Mouse (Mus musculus): ENCODE data around the gene Mrpl51. TPM values are rescaled to one million over a fixed set of nuclear protein-coding genes. Genes with fewer than 3 reads are reported as not detected.

Gene Mrpl51
- polyA plus RNA-seq, 1 experiment, result 147 TPM

- H3K36me3 ChIP-seq (ENCODE audit: control insufficient read depth, insufficient read depth), result no peaks in the 10 kb centered on the region
- no peak overlapping the region for H3ac ChIP-seq (ENCODE audit: control insufficient read depth, insufficient read length, low read depth)
- H3K79me2 ChIP-seq (ENCODE audit: control insufficient read depth, insufficient read depth), result no peaks in the 10 kb centered on the region
- no peaks in the 10 kb centered on the region for H3K79me3 ChIP-seq (ENCODE audit: low read depth)
- H3K4me3 ChIP-seq (ENCODE audit: insufficient read depth, poor library complexity, severe bottlenecking), result no peak overlapping the region
- no peaks in the 10 kb centered on the region for H3K27me3 ChIP-seq (ENCODE audit: control insufficient read depth, insufficient read depth, insufficient read length)
- TF ChIP-seq MYOG (IDR thresholded peaks at IDR 0.05; ENCODE audit: control insufficient read depth, extremely low read depth, insufficient read length) (no peak), MYOD1 (IDR thresholded peaks at IDR 0.05; ENCODE audit: control insufficient read depth, insufficient read length, low read depth) (no peak), FOSL1 (IDR thresholded peaks at IDR 0.05; ENCODE audit: insufficient read depth, low read length, poor library complexity, severe bottlenecking) (no peak), MAX (IDR thresholded peaks at IDR 0.05) (no peak), CTCF (IDR thresholded peaks at IDR 0.05; ENCODE audit: control insufficient read depth, insufficient read depth, insufficient read length) (no peak), USF1 (IDR thresholded peaks at IDR 0.05; ENCODE audit: low read depth) (no peak), CEBPB (IDR thresholded peaks at IDR 0.05; ENCODE audit: low read depth) (no peak)
Observed at GRCm38 (mm10) chr6:125237421-125237820, 45.8 kb downstream of the Mrpl51 start.

- Histone ChIP-seq H3ac (ENCODE audit: control insufficient read depth, insufficient read length, low read depth) (no peak overlapping the region), H3K4me3 (ENCODE audit: insufficient read depth, poor library complexity, severe bottlenecking) (no peak overlapping the region), H3K79me3 (ENCODE audit: low read depth) (no peaks in the 10 kb centered on the region), H3K79me2 (ENCODE audit: control insufficient read depth, insufficient read depth) (no peaks in the 10 kb centered on the region), H3K36me3 (ENCODE audit: control insufficient read depth, insufficient read depth) (no peaks in the 10 kb centered on the region), H3K27me3 (ENCODE audit: control insufficient read depth, insufficient read depth, insufficient read length) (no peaks in the 10 kb centered on the region)
- TF ChIP-seq CEBPB (IDR thresholded peaks at IDR 0.05; ENCODE audit: low read depth) (no peak), FOSL1 (IDR thresholded peaks at IDR 0.05; ENCODE audit: insufficient read depth, low read length, poor library complexity, severe bottlenecking) (no peak), CTCF (IDR thresholded peaks at IDR 0.05; ENCODE audit: control insufficient read depth, insufficient read depth, insufficient read length) (no peak), MYOD1 (IDR thresholded peaks at IDR 0.05; ENCODE audit: control insufficient read depth, insufficient read length, low read depth) (no peak), MAX (IDR thresholded peaks at IDR 0.05) (no peak), USF1 (IDR thresholded peaks at IDR 0.05; ENCODE audit: low read depth) (no peak), MYOG (IDR thresholded peaks at IDR 0.05; ENCODE audit: control insufficient read depth, extremely low read depth, insufficient read length) (no peak)
Observed at GRCm38 (mm10) chr6:125238396-125238795, 46.8 kb downstream of the Mrpl51 start.

- Histone ChIP-seq H3K27me3 (ENCODE audit: control insufficient read depth, insufficient read depth, insufficient read length) (no peaks in the 10 kb centered on the region), H3K79me2 (ENCODE audit: control insufficient read depth, insufficient read depth) (no peaks in the 10 kb centered on the region), H3ac (ENCODE audit: control insufficient read depth, insufficient read length, low read depth) (no peak overlapping the region), H3K36me3 (ENCODE audit: control insufficient read depth, insufficient read depth) (no peaks in the 10 kb centered on the region), H3K79me3 (ENCODE audit: low read depth) (no peaks in the 10 kb centered on the region), H3K4me3 (ENCODE audit: insufficient read depth, poor library complexity, severe bottlenecking) (no peak overlapping the region)
- TF ChIP-seq MAX (IDR thresholded peaks at IDR 0.05), result no peak
- TF ChIP-seq MYOG (IDR thresholded peaks at IDR 0.05; ENCODE audit: control insufficient read depth, extremely low read depth, insufficient read length), result no peak
- no peak for TF ChIP-seq USF1 (IDR thresholded peaks at IDR 0.05; ENCODE audit: low read depth)
- no peak for TF ChIP-seq MYOD1 (IDR thresholded peaks at IDR 0.05; ENCODE audit: control insufficient read depth, insufficient read length, low read depth)
- no peak for TF ChIP-seq FOSL1 (IDR thresholded peaks at IDR 0.05; ENCODE audit: insufficient read depth, low read length, poor library complexity, severe bottlenecking)
- TF ChIP-seq CEBPB (IDR thresholded peaks at IDR 0.05; ENCODE audit: low read depth), result no peak
- no peak for TF ChIP-seq CTCF (IDR thresholded peaks at IDR 0.05; ENCODE audit: control insufficient read depth, insufficient read depth, insufficient read length)
Observed at GRCm38 (mm10) chr6:125239547-125239946, 47.9 kb downstream of the Mrpl51 start.

GRCm38 (mm10) chr6:125240617-125241016 is 49.0 kb downstream of the Mrpl51 start:
- Histone ChIP-seq H3K4me3 (ENCODE audit: insufficient read depth, poor library complexity, severe bottlenecking) (no peak overlapping the region), H3K36me3 (ENCODE audit: control insufficient read depth, insufficient read depth) (no peaks in the 10 kb centered on the region), H3K79me3 (ENCODE audit: low read depth) (no peaks in the 10 kb centered on the region), H3K27me3 (ENCODE audit: control insufficient read depth, insufficient read depth, insufficient read length) (no peaks in the 10 kb centered on the region), H3K79me2 (ENCODE audit: control insufficient read depth, insufficient read depth) (no peaks in the 10 kb centered on the region), H3ac (ENCODE audit: control insufficient read depth, insufficient read length, low read depth) (no peak overlapping the region)
- TF ChIP-seq MYOD1 (IDR thresholded peaks at IDR 0.05; ENCODE audit: control insufficient read depth, insufficient read length, low read depth) (no peak), FOSL1 (IDR thresholded peaks at IDR 0.05; ENCODE audit: insufficient read depth, low read length, poor library complexity, severe bottlenecking) (no peak), CEBPB (IDR thresholded peaks at IDR 0.05; ENCODE audit: low read depth) (no peak), USF1 (IDR thresholded peaks at IDR 0.05; ENCODE audit: low read depth) (no peak), CTCF (IDR thresholded peaks at IDR 0.05; ENCODE audit: control insufficient read depth, insufficient read depth, insufficient read length) (no peak), MYOG (IDR thresholded peaks at IDR 0.05; ENCODE audit: control insufficient read depth, extremely low read depth, insufficient read length) (no peak), MAX (IDR thresholded peaks at IDR 0.05) (no peak)

GRCm38 (mm10) chr6:125241566-125241965 is 50.0 kb downstream of the Mrpl51 start:
- Histone ChIP-seq H3K79me3 (ENCODE audit: low read depth) (no peaks in the 10 kb centered on the region), H3K79me2 (ENCODE audit: control insufficient read depth, insufficient read depth) (no peaks in the 10 kb centered on the region), H3K36me3 (ENCODE audit: control insufficient read depth, insufficient read depth) (no peaks in the 10 kb centered on the region), H3K27me3 (ENCODE audit: control insufficient read depth, insufficient read depth, insufficient read length) (no peaks in the 10 kb centered on the region), H3ac (ENCODE audit: control insufficient read depth, insufficient read length, low read depth) (no peak overlapping the region), H3K4me3 (ENCODE audit: insufficient read depth, poor library complexity, severe bottlenecking) (no peak overlapping the region)
- no peak for TF ChIP-seq MYOD1 (IDR thresholded peaks at IDR 0.05; ENCODE audit: control insufficient read depth, insufficient read length, low read depth)
- no peak for TF ChIP-seq MAX (IDR thresholded peaks at IDR 0.05)

GRCm38 (mm10) chr6:125244551-125244950 is 53.0 kb downstream of the Mrpl51 start:
- H3K36me3 ChIP-seq (ENCODE audit: control insufficient read depth, insufficient read depth), result no peaks in the 10 kb centered on the region
- no peak for TF ChIP-seq USF1 (IDR thresholded peaks at IDR 0.05; ENCODE audit: low read depth)
- no peak for TF ChIP-seq FOSL1 (IDR thresholded peaks at IDR 0.05; ENCODE audit: insufficient read depth, low read length, poor library complexity, severe bottlenecking)
- TF ChIP-seq MAX (IDR thresholded peaks at IDR 0.05), result no peak
- no peak for TF ChIP-seq CTCF (IDR thresholded peaks at IDR 0.05; ENCODE audit: control insufficient read depth, insufficient read depth, insufficient read length)
- no peak for TF ChIP-seq CEBPB (IDR thresholded peaks at IDR 0.05; ENCODE audit: low read depth)
- no peak for TF ChIP-seq MYOG (IDR thresholded peaks at IDR 0.05; ENCODE audit: control insufficient read depth, extremely low read depth, insufficient read length)
- no peak for TF ChIP-seq MYOD1 (IDR thresholded peaks at IDR 0.05; ENCODE audit: control insufficient read depth, insufficient read length, low read depth)
- H3K27me3 ChIP-seq (ENCODE audit: control insufficient read depth, insufficient read depth, insufficient read length), result no peaks in the 10 kb centered on the region
- no peak overlapping the region for H3K4me3 ChIP-seq (ENCODE audit: insufficient read depth, poor library complexity, severe bottlenecking)
- no peak overlapping the region for H3ac ChIP-seq (ENCODE audit: control insufficient read depth, insufficient read length, low read depth)
- no peaks in the 10 kb centered on the region for H3K79me2 ChIP-seq (ENCODE audit: control insufficient read depth, insufficient read depth)
- no peaks in the 10 kb centered on the region for H3K79me3 ChIP-seq (ENCODE audit: low read depth)

Small RNA genes lying within 50 kb of the gene (microRNA-seq; reads per million reads assigned to microRNA genes)
- gene Mir3098 (ENCODE audit: borderline microRNAs expressed) (1.4 reads per million, percentile 32 among the genes with 10 or more reads in this experiment), gene Mir8113 (ENCODE audit: borderline microRNAs expressed) (not detected)

Other genes starting within 250 kb of the Mrpl51 start
- 165 TPM for gene Cops7a, start 226.3 kb upstream of the Mrpl51 start, polyA plus RNA-seq (2012; fragmentation: generic; extraction: Trizol)
- gene Pianp, start 195.1 kb upstream of the Mrpl51 start, polyA plus RNA-seq (2012; fragmentation: generic; extraction: Trizol), result 1.1 TPM
- gene Zfp384, start 182.7 kb upstream of the Mrpl51 start, polyA plus RNA-seq (2012; fragmentation: generic; extraction: Trizol), result 27.8 TPM
- gene Ing4, start 152.0 kb upstream of the Mrpl51 start, polyA plus RNA-seq (2012; fragmentation: generic; extraction: Trizol), result 23.6 TPM
- 0.91 TPM for gene Acrbp, start 142.1 kb upstream of the Mrpl51 start, polyA plus RNA-seq (2012; fragmentation: generic; extraction: Trizol)
- not detected for gene Lpar5, start 123.9 kb upstream of the Mrpl51 start, polyA plus RNA-seq (2012; fragmentation: generic; extraction: Trizol)
- 99.7 TPM for gene Chd4, start 95.8 kb upstream of the Mrpl51 start, polyA plus RNA-seq (2012; fragmentation: generic; extraction: Trizol)
- gene Nop2, start 59.9 kb upstream of the Mrpl51 start, polyA plus RNA-seq (2012; fragmentation: generic; extraction: Trizol), result 132 TPM
- gene Iffo1, start 46.6 kb upstream of the Mrpl51 start, polyA plus RNA-seq (2012; fragmentation: generic; extraction: Trizol), result 18.4 TPM
- gene Gapdh, start 25.3 kb upstream of the Mrpl51 start, polyA plus RNA-seq (2012; fragmentation: generic; extraction: Trizol), result 7,334 TPM
- 78.7 TPM for gene Ncapd2, start 100 bp upstream of the Mrpl51 start, polyA plus RNA-seq (2012; fragmentation: generic; extraction: Trizol)
- gene Vamp1, start 23.8 kb downstream of the Mrpl51 start, polyA plus RNA-seq (2012; fragmentation: generic; extraction: Trizol), result 0.69 TPM
- gene Tapbpl, start 40.1 kb downstream of the Mrpl51 start, polyA plus RNA-seq (2012; fragmentation: generic; extraction: Trizol), result 2.3 TPM
- 0.07 TPM for gene Cd27, start 45.2 kb downstream of the Mrpl51 start, polyA plus RNA-seq (2012; fragmentation: generic; extraction: Trizol)
- gene Tuba3a, start 94.2 kb downstream of the Mrpl51 start, polyA plus RNA-seq (2012; fragmentation: generic; extraction: Trizol), result 0.05 TPM
- 83.0 TPM for gene Ltbr, start 122.1 kb downstream of the Mrpl51 start, polyA plus RNA-seq (2012; fragmentation: generic; extraction: Trizol)
- gene Scnn1a, start 128.9 kb downstream of the Mrpl51 start, polyA plus RNA-seq (2012; fragmentation: generic; extraction: Trizol), result 0.16 TPM
- gene Tnfrsf1a, start 157.6 kb downstream of the Mrpl51 start, polyA plus RNA-seq (2012; fragmentation: generic; extraction: Trizol), result 65.4 TPM
- gene Plekhg6, start 189.0 kb downstream of the Mrpl51 start, polyA plus RNA-seq (2012; fragmentation: generic; extraction: Trizol), result 0.09 TPM